Mouse (Mus musculus): ENCODE data around the gene Apol7e.
A peak's percentile ranks its signal among the peaks of the same experiment; 100 is the strongest.
"Not testable (repeated sequence)": the region's sequence is repeated elsewhere in the genome, so short reads cannot be mapped to it uniquely, and the experiment has no call there.

Apol7e gene

DNA sequence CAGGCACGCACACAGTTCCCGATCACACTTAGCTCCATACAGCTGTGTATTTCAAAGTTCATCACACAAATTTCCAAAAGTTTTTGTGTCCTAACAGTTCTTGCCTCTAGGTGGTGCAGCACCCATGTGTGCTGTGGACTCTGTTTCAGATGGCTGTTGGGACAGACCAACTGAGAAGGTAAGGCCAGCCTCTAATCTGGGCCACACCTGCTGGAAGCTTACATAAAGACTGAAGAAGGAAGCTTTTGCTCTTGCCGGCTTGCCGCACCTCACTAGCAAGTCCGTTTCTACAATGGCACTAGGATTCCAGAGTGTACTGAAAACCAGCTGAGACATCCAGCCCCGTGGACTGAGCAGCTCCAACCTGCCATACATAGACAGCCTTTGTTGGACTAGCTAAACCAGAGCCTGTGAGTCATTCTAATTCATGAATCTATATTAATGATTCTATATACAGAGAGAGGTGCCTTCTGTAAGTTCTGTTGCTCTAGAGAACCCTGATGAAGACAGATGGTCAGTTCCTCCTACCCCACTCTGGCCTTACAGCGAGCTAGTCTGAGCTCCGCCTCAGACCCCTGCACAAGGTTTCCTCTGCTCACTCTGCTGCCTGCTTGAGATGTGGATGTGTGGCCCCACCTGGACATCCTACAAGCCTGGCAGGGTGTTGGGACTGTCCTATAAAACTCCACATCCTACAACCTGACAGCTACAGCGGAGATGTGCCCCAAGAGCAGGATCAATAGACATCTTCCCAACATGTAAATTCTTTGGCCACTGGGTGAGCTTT lies 42.0 kb downstream of the Apol7e start:
- no peak for DNase-seq (ENCODE audit: low spot score)

- DNase-seq (ENCODE audit: low spot score): not testable (repeated sequence)
Measured at GRCm38 (mm10) chr15:77741556-77741955, 42.9 kb downstream of the Apol7e start.

DNA sequence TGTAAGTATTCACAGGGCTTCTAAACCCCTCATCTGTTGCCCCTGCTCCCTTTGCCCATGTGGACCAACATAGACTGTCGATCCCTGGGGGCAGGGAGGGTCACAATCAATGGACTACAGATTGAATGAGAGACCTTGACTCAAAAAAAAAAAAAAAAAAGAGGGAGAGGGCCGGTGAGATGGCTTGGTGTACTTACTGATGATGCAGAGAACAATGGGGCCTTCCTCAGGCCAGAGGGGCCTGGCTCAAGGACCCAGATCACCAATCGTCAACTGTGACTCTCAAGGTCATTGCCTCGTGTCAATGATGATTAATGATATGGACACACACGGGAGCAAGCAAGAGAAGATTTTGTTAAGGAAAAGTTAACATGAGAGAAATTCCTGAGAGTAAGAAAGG lies 46.0 kb downstream of the Apol7e start:
- DNase-seq (ENCODE audit: low spot score): no peak

GRCm38 (mm10) chr15:77745081-77745480 lies 46.4 kb downstream of the Apol7e start:
- no peak for DNase-seq (ENCODE audit: low spot score)

- DNase-seq (ENCODE audit: low spot score): no peak
Measured at GRCm38 (mm10) chr15:77746326-77746725, 47.7 kb downstream of the Apol7e start.

- DNase-seq (ENCODE audit: low spot score): no peak
Measured at GRCm38 (mm10) chr15:77748414-77748813, 49.8 kb downstream of the Apol7e start.

DNA sequence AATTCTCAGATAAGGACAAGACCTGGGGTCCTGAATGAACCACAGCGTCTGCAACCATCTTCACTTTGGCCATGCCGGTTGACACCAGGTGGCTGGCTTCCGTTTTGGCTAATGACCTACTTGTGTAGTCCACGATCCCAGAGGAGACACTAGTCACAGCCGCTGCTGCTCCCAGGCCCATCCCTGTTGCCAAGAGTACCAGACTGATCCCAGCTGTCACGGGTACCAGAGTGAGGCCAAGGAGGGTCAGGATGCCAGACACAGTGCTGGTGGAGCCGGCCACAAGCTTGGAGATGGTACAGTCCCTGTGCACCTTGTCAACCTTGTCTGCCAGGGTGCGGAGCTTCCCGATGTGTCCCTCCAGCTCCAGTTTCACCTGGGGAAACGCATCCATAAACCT lies 51.1 kb downstream of the Apol7e start:
- DNase-seq (ENCODE audit: low spot score): no peak

DNA sequence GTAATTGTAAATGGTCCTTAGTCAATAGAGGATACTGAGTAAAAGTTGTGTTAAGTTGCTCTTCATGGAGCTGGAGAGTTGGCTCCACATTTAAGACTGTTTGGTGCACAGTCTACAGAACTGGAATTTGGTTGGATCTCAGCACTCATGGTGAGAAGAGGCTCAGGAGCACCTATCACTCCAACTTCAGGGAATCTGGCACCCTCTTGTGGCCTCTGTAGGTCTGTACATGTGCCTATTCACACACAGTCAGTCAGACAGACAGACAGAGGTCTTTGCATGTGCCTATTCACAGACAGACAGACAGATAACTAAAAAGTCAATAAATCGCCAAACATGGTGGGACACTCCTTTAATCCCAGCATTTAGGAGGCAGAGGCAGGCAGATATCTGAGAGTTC lies 51.8 kb downstream of the Apol7e start:
- DNase-seq (ENCODE audit: low spot score): peak; percentile 49

GRCm38 (mm10) chr15:77752443-77752842 lies 53.8 kb downstream of the Apol7e start:
- no peak for DNase-seq (ENCODE audit: low spot score)

DNA sequence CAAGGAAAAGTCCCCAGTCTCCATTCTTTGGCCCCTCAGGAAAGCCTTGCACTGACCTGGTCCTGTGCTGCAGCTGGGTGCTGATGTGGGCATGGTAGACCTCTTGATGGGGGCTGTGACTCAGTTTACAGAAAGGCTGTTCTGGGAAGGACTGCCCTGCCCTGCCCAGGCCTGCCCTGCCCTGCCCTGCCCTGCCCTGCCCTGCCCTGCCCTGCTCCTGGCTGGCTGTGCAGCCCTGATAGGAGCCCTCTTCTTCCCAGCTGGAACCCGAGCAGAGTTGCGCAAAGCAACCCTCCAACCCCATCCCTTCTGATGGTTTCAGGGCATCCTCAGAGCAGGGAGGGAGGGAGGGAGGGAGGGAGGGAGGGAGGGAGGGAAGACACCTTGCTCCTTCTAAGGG lies 56.5 kb downstream of the Apol7e start:
- no peak for DNase-seq (ENCODE audit: low spot score)

- DNase-seq (ENCODE audit: low spot score): no peak
Measured at GRCm38 (mm10) chr15:77756081-77756480, 57.4 kb downstream of the Apol7e start.

DNA sequence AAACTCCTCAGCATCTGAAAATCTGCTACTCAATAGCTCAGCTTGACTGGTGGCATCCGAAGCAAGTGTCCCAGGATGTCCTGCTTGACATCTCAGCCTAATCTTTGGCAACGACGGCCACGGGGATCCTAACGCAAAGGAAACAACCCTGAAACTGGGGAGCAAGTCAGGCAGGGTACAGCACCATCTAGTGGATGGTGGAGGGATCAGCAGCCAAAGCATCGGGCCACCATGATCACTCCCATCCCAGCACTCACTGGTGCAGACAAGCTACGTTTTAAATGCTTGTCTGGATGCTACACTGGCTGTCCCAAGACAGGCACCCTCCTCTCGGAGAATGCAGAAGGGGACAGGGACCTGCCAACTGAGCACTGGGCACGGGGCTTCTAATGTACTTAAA lies 58.2 kb downstream of the Apol7e start, which contains the start of gene Apol8:
Apol8 (minus strand) TSS at position 156 of the 400 bp plus-strand sequence.
- DNase-seq (ENCODE audit: low spot score): peak; percentile 87

GRCm38 (mm10) chr15:77757586-77758226 lies 59.0 kb downstream of the Apol7e start:
- no peak for DNase-seq (ENCODE audit: low spot score)

GRCm38 (mm10) chr15:77760037-77760436 lies 61.4 kb downstream of the Apol7e start:
- no peak for DNase-seq (ENCODE audit: low spot score)

GRCm38 (mm10) chr15:77761083-77761482 lies 62.4 kb downstream of the Apol7e start:
- DNase-seq (ENCODE audit: low spot score): no peak

GRCm38 (mm10) chr15:77761561-77762380 lies 63.1 kb downstream of the Apol7e start:
- peak; percentile 58 for DNase-seq (ENCODE audit: low spot score)

DNA sequence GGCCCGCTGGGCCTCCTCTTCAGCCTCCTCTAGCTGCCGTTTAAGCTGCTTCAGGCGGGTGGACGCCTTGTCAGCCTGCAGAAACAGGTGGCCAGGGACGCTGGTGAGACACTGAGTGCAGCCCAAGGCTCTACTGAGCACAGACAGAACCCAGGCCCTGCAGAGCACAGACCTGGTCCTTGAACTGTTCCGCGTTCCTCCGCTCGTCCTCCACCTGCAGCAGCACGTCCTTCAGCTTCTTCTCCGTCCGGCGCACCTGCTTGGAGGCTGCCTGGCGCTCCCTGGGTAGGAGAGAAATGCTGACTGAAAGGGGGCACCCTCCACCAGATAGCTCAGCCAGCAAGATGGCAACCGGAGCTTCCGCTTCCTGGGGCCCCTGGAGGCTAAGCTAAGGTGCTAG lies 64.4 kb downstream of the Apol7e start:
- no peak for DNase-seq (ENCODE audit: low spot score)

GRCm38 (mm10) chr15:77763702-77764101 lies 65.0 kb downstream of the Apol7e start:
- no peak for DNase-seq (ENCODE audit: low spot score)

- DNase-seq (ENCODE audit: low spot score): no peak
Measured at GRCm38 (mm10) chr15:77764391-77765006, 65.8 kb downstream of the Apol7e start.

DNA sequence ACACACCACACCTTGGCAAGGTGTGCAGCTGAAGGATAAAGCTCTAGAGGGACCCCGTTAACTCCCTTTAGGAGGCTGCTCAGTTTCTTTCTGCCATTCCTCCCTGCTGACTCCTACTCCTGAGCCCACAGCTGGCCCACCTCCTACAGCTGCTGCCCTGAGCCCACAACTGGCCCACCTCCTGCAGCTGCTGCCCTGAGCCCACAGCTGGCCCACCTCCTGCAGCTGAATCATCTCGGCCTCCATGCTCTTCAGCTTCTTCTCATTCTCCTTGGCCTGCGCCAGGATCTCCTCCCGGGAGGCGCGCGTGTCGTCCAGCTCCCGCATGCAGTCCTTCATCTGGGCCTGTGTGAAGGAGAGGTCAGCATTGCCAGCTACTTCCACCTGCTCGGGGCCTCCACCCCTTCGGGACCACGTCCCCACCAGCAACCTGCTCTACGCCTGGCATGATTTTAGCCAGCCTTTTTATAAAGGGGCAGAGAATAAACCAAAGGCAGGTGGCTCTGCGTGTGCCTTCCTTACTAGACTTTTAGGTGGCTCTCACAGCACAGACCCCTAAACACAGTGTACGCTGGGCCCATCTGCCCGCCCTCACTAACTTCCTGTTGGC lies 66.9 kb downstream of the Apol7e start:
- no peak for DNase-seq (ENCODE audit: low spot score)

- no peak for DNase-seq (ENCODE audit: low spot score)
Measured at GRCm38 (mm10) chr15:77766981-77767380, 68.3 kb downstream of the Apol7e start.

Measured in embryo, embryonic 10 days (tissue).